ENCODE assay signal across 8 mouse cellular contexts in the genomic region with DNA sequence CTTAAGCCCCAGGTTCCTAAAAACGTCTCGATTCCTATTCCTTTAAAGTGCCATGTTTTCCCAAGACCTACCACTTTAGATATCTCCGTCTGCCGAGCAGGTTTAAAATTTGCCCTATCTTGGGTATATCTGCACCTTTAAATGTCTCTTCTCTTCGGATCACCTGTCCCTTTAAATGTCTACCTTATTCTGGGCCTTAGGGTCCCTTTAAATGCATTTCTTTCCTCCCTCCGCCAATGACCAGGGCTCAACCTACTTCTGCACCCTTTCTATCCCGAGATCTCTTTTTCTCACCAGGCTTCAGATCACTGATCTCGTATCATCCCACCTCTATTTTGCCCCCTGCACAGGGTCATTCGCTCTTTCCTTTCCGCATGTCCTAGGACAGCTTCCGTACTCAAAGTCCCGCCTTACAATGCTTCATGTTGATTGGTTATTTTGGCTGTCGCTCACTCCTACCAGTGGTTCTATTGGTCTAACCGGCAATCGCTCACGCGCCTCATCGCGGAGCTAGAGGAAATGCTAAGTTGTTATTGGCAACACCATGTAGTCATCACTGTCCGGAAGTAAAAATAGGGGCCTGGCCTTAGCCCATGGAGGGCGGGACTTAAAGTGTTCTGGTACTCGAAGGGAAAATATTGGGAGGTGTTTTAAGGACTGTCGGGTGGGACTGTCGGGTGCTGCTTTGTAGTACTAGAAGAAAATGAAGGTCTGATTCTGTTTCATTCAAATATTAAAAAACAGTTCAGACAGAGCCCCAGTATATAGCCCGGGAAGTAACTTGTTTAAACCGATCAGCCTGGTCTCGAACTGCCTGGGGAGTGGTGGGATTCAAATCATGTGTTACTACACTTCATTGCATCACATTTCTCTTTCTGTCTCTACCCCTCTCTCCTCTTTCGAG. TPM values are rescaled to one million over a fixed set of nuclear protein-coding genes. Genes with fewer than 3 reads are reported as not detected.
DNase-seq lines count a peak whose midpoint lies in the region; ATAC-seq and TF ChIP-seq lines count a peak whose summit lies in the region.

A gene (minus strand): TSS at position 381 of the 904 bp plus-strand sequence.

- H3K9me3 ChIP-seq in ES-Bruce4 (replicated peaks; ENCODE audit: control insufficient read depth, insufficient read depth, low read length, poor library complexity, severe bottlenecking): no peaks in the 10 kb centered on the region
- no peaks in the 10 kb centered on the region for H3K9me3 ChIP-seq in forebrain, embryonic 13.5 days (replicated peaks)
- no peaks in the 10 kb centered on the region for H3K9me3 ChIP-seq in liver, postnatal 0 days (ENCODE audit: low read length)
- no peaks in the 10 kb centered on the region for H3K9me3 ChIP-seq in neural tube, embryonic 14.5 days (ENCODE audit: control insufficient read depth, low read length)

- intact Hi-C loops in heart, postnatal 10 days (cut with DNase I): loop anchor here (1.0 to 2.0 kb wide), 2 partner anchors 17 to 33 kb away; a partner anchor contains a TSS

- peak; percentile 96 for ATAC-seq in cerebellum, adult (ENCODE audit: insufficient number of reproducible peaks, low FRiP score, low TSS enrichment)
- peak; percentile 99 for ATAC-seq in forebrain, embryonic 13.5 days
- peak; percentile 98 for ATAC-seq in liver, postnatal 0 days
- peak; percentile 99 for ATAC-seq in neural tube, embryonic 14.5 days (ENCODE audit: low read depth)

- 6% methylated on average over 28 of the region's 28 CpGs for WGBS in forebrain, embryonic 13.5 days
- 2% methylated on average over 28 of the region's 28 CpGs for WGBS in large intestine, adult 2 months
- WGBS in liver, postnatal 0 days (ENCODE audit: insufficient replicate concordance): 3% methylated on average over 28 of the region's 28 CpGs
- 6% methylated on average over 28 of the region's 28 CpGs for WGBS in neural tube, embryonic 14.5 days

- no peaks in the 10 kb centered on the region for H3K27me3 ChIP-seq in ES-Bruce4 (ENCODE audit: control insufficient read depth, insufficient read depth, low read length, poor library complexity, severe bottlenecking)
- H3K27me3 ChIP-seq in forebrain, embryonic 13.5 days: no peaks in the 10 kb centered on the region
- H3K27me3 ChIP-seq in liver, postnatal 0 days (ENCODE audit: insufficient read depth, low read length): no peaks in the 10 kb centered on the region
- no peaks in the 10 kb centered on the region for H3K27me3 ChIP-seq in neural tube, embryonic 14.5 days (ENCODE audit: control insufficient read depth, insufficient read depth, low read length)

- no peak for TF ChIP-seq EP300 in ES-Bruce4 (IDR thresholded peaks at IDR 0.05; ENCODE audit: insufficient read depth, low read depth, low read length)
- TF ChIP-seq EP300 in liver, postnatal 0 days (IDR thresholded peaks at IDR 0.05; ENCODE audit: low read depth): peak; percentile 89

- H3K4me1 ChIP-seq in ES-Bruce4 (ENCODE audit: control insufficient read depth, insufficient read depth, low read length): no peaks in the 10 kb centered on the region
- H3K4me1 ChIP-seq in forebrain, embryonic 13.5 days: peaks cover 20% of the 10 kb centered on the region
- peaks cover 20% of the 10 kb centered on the region for H3K4me1 ChIP-seq in liver, postnatal 0 days (ENCODE audit: insufficient read depth)
- peaks cover 8% of the 10 kb centered on the region for H3K4me1 ChIP-seq in neural tube, embryonic 14.5 days (ENCODE audit: control insufficient read depth, insufficient read depth, low read length)

- TF ChIP-seq POLR2A in ES-Bruce4 (IDR thresholded peaks at IDR 0.05; ENCODE audit: insufficient read depth, low read length): no peak

- peak within 1 kb of the TSS; percentile 91 for H3K9ac ChIP-seq in ES-Bruce4 (ENCODE audit: low read depth, poor library complexity, severe bottlenecking)
- H3K9ac ChIP-seq in forebrain, embryonic 13.5 days: peak within 1 kb of the TSS; percentile 62
- peak within 1 kb of the TSS; percentile 46 for H3K9ac ChIP-seq in liver, postnatal 0 days (replicated peaks)
- H3K9ac ChIP-seq in neural tube, embryonic 14.5 days (replicated peaks; ENCODE audit: low read depth, low read length): peak within 1 kb of the TSS; percentile 52

- H3K4me2 ChIP-seq in forebrain, embryonic 13.5 days: peak within 1 kb of the TSS; percentile 78
- peak within 1 kb of the TSS; percentile 67 for H3K4me2 ChIP-seq in liver, postnatal 0 days (ENCODE audit: low read depth, low read length)
- peak within 1 kb of the TSS; percentile 86 for H3K4me2 ChIP-seq in neural tube, embryonic 14.5 days (ENCODE audit: low read depth, low read length)

- H3K4me3 ChIP-seq in ES-Bruce4 (ENCODE audit: low read depth, low read length): peak within 1 kb of the TSS; percentile 98
- peak within 1 kb of the TSS; percentile 59 for H3K4me3 ChIP-seq in forebrain, embryonic 13.5 days
- H3K4me3 ChIP-seq in liver, postnatal 0 days (ENCODE audit: low read depth, low read length): peak within 1 kb of the TSS; percentile 63
- peak within 1 kb of the TSS; percentile 42 for H3K4me3 ChIP-seq in neural tube, embryonic 14.5 days (ENCODE audit: low read depth, low read length)

- peaks cover 26% of the 10 kb centered on the region for H3K36me3 ChIP-seq in ES-Bruce4 (ENCODE audit: control insufficient read depth, insufficient read depth, low read length, poor library complexity, severe bottlenecking)
- peaks cover 48% of the 10 kb centered on the region for H3K36me3 ChIP-seq in forebrain, embryonic 13.5 days (ENCODE audit: poor library complexity, severe bottlenecking)
- H3K36me3 ChIP-seq in liver, postnatal 0 days (replicated peaks; ENCODE audit: insufficient read depth, low read length): peaks cover 36% of the 10 kb centered on the region
- peaks cover 12% of the 10 kb centered on the region; the same call in 1 of the 2 replicates for H3K36me3 ChIP-seq in neural tube, embryonic 14.5 days (ENCODE audit: control insufficient read depth, insufficient read depth, low read length)

- H3K27ac ChIP-seq in ES-Bruce4 (ENCODE audit: insufficient read depth, low read length): peak within 1 kb of the TSS; percentile 89
- H3K27ac ChIP-seq in forebrain, embryonic 13.5 days: peak within 1 kb of the TSS; percentile 16; the same call in 1 of the 2 replicates
- peak within 1 kb of the TSS; percentile 70 for H3K27ac ChIP-seq in liver, postnatal 0 days (ENCODE audit: low read depth)
- H3K27ac ChIP-seq in neural tube, embryonic 14.5 days (ENCODE audit: low read depth, low read length): peak within 1 kb of the TSS; percentile 69

- TF ChIP-seq CTCF in ES-Bruce4 (IDR thresholded peaks at IDR 0.05; ENCODE audit: low read depth, low read length): no peak
- TF ChIP-seq CTCF in liver, postnatal 0 days (IDR thresholded peaks at IDR 0.05; ENCODE audit: low read depth): no peak

- peak; percentile 100 for DNase-seq in heart, postnatal 10 days
- DNase-seq in large intestine, adult 2 months (ENCODE audit: low read depth, low spot score): peak; percentile 92
- DNase-seq in liver, postnatal 0 days: peak; percentile 96
- DNase-seq in testis, postnatal 10 days (ENCODE audit: low spot score): peak; percentile 97

RNA-seq across cellular contexts. Expression of the gene that starts here (rescaled TPM):
- 16.5 and 25.1 TPM in 2 replicates for polyA plus RNA-seq in ES-Bruce4 (2011; ENCODE audit: insufficient read depth, insufficient read length, low read depth, missing spikeins)
- 36.3 and 39.4 TPM in 2 replicates for polyA plus RNA-seq in forebrain, embryonic 13.5 days (2015; fragmentation: Nextera tagmentation; extraction: Ambion mirVana)
- total RNA-seq in heart, postnatal 10 days (2021): 10 to 100 TPM; 44.4 TPM
- polyA plus RNA-seq in large intestine, adult 2 months (2012; rRNA removed): 40.7 and 48.2 TPM in 2 replicates
- polyA plus RNA-seq in liver, postnatal 0 days (2015; fragmentation: Nextera tagmentation; extraction: Ambion mirVana): 18.8 and 20.0 TPM in 2 replicates
- 29.5 and 30.8 TPM in 2 replicates for polyA plus RNA-seq in neural tube, embryonic 14.5 days (2014; fragmentation: Nextera tagmentation; extraction: Ambion mirVana)

Comparison
In these comparisons a context has a peak if more than half of its experiments do, and no peak if none do; other contexts are left out.
1. Peak in every context shown above with its lines: DNase-seq, ATAC-seq, H3K4me3 ChIP-seq and H3K27ac ChIP-seq.
2. H3K27ac ChIP-seq: peak in every context shown above with its lines; median percentile 89 in ES-Bruce4; 70 in liver, postnatal 0 days; 69 in neural tube, embryonic 14.5 days; 16 in forebrain, embryonic 13.5 days.
3. H3K4me3 ChIP-seq: peak in every context shown above with its lines; median percentile 98 in ES-Bruce4; 63 in liver, postnatal 0 days; 59 in forebrain, embryonic 13.5 days; 42 in neural tube, embryonic 14.5 days.